Mouse (Mus musculus): ENCODE data around the gene Sfxn5.
A peak's percentile ranks its signal among the peaks of the same experiment; 100 is the strongest.

The Sfxn5 gene

GRCm38 (mm10) chr6:85286283-85287047 lies 46.8 kb downstream of the Sfxn5 start:
- no peak for DNase-seq

DNA sequence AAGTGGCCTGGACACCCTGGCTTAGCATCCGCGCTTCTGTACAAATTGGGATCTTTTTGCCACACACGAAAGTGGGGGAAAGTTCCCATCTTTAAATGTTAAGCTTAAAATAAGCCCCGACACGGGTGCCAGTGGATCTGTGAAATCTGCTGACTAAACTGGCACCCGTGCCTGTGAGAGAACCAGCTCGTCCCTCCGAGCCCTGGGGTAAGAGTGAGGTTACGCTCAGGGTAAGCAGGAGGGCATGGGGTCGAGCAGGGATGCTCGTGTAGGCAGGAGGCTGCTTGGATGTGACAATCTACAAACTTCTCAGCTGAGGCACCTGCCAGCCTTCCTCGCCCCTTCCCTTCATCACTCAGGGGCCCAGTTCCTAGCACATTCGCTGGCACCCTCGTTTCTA lies 52.4 kb downstream of the Sfxn5 start:
- DNase-seq = no peak

- DNase-seq = no peak
Measured at GRCm38 (mm10) chr6:85276571-85276970, 56.7 kb downstream of the Sfxn5 start.

- no peak for DNase-seq
Measured at GRCm38 (mm10) chr6:85272436-85272835, 60.8 kb downstream of the Sfxn5 start.

DNA sequence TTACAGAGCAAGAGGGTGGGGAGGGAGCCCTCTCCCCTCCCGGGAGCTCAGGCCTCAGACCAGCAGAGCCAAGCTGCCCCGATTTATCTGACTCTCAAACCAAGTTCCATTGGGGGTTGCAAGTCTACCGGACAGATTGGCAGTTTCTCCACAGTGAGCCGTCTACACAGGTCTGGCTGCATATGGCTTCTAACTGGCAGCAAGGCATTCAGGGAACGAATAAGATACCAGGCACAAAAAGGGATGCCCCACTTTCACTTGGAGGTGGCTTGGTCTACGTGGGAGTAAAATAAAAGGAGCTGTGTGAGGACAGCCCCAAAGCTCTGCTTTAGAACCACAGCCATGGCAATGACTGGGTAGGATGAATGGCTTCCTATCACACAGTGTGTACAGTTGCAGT lies 67.2 kb downstream of the Sfxn5 start:
- DNase-seq = no peak

DNA sequence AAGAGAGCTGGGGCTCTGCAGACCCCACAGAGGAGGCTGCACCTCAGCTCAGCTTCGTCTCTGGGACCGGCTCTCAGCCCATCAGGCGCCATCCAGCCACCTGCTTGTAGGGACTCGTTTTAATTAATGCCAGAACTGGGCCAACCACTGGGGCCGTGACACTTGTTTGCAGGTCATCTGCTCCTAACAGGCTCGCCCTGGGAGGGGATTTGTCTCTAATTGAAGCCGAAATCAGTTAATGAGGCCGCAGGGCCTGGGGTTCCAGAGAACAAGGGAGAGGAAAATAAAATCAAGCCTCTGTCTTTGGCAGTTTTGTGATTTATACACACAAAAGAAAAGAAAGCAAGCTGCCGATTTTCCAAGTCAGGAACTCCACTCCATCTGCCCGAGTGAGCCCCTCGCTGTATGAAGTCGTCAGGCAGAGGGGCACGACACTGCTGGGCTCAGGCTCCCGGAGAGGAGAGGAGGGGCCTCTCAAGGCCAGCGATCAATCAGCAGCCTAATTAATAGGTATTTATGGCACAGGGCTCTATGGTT lies 68.2 kb downstream of the Sfxn5 start:
- DNase-seq = no peak

GRCm38 (mm10) chr6:85262865-85263515 lies 70.2 kb downstream of the Sfxn5 start:
- DNase-seq = peak; percentile 29

DNA sequence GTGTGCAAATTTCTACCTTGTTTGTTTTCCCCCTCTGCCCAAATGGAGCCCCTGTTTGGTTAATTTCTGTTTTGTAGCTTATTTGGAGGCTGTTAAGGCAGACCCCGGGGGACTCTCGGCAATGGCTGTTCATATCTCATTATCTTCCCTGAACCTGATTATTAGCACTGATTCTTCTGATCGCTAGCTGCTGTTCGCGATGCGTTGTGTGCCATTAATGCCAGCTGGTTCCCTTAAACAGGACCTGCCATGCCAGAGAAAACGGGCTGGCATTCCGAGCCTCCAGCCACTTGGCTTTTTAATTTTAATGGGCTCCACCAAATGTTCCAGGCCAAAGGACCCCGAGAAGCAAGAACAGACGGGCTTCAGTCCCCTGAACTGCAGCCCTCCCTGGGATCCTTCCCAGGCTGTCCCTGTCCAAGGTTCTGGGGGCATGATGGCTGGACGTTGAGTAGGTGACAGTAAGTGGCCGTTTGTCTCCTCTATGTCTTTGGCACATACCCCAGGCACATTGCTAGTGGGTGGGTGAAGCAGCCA lies 74.1 kb downstream of the Sfxn5 start:
- DNase-seq = no peak

DNA sequence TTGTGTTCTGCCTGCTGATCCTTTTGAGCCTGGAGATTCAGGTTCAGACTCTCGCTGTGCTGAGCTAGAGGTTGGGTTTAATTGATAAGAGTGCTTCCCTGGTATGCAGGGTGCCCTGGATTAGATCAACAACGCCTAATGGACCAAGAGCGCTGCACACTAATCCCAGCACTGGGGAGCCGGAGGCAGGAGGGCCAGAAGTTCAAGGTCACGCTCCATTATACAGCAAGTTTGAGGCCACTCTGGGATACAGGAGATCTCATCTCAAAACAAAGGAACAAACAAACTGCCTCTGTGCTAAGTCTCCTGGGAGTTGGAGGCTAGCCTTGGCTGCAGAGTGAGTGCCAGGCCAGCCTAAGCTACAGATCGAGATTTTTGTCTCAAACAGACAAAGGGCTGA lies 77.6 kb downstream of the Sfxn5 start:
- DNase-seq = no peak

- no peak for DNase-seq
Measured at GRCm38 (mm10) chr6:85253994-85254541, 79.2 kb downstream of the Sfxn5 start.

- DNase-seq = no peak
Measured at GRCm38 (mm10) chr6:85253275-85253674, 79.9 kb downstream of the Sfxn5 start.

GRCm38 (mm10) chr6:85252251-85253058 lies 80.8 kb downstream of the Sfxn5 start:
- no peak for DNase-seq

DNA sequence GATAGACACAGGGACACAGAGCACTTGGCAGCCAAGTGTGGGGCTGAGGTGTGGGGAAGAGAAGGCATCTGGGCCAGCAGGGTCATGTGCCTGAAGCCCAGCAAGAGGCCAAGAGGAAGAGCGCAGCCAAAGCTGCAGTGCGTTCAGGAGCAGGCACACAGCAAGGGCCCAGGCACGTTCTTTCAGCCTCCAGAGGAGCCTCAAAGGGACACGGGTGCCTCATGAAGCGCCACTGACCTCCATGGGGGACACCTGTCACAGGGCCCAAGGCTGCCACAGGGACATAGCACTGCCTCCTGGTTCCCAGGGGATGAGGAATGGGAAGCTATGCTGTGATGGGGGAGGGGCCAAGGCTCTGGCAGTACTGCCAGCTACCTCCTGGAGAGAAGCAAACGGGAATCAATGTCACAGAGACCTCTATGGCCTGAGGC lies 82.4 kb downstream of the Sfxn5 start:
- peak; percentile 25 for DNase-seq

DNA sequence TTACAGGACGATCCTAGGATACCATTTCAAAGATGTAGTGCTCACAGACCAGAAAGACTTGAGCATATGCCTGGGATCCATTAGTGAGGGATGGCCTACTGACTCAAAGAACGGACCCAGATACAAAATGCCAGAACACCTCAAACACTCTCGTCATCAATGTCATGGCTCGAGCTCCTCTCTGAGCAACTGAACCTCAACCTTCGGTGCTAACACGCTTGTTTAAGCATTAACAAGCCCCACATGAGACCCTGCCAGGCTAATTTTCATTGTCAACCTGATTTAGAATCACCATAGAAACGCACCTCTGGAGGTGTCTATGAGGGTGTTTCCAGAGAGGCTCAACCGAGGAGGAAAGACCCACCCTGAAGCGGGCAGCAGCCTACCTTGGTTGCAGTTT lies 83.4 kb downstream of the Sfxn5 start:
- no peak for DNase-seq

- DNase-seq = peak; percentile 51
Measured at GRCm38 (mm10) chr6:85239044-85239489, 94.2 kb downstream of the Sfxn5 start.

DNA sequence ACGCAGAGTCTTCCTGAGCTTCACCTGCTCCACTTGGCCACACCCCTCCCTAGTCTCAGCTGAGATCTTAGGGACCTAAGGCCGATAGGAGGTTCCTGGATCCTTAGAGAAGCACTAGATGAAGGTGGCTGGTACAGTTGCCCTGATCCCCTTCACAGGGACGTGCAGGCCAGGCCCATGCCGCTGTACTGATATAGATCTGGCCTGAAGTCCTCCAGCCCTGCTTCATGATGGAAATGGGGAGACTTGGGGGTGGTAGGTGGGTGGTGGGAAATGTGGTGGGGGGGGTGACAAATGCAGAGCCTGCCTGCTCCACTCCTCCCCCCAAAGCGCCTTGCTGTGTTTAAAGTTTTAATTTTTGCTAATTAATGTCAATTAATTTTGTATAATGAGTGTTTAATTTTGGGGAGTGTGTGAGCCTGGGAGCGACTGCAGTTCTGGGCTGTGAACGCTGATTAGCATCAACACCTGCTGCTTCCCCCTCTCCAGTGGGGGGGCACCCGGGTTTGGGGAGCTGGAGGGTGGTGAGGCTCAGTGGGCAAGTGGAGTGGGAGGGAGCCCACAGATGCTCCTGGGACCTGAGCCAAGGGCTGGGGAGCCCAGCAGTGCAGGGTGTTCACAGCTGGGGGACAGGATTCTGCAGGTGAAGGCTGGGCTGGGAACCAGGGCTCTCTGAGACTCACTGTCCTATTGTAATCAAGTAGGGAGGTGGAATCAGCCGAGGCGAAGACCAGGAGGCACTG lies 95.5 kb downstream of the Sfxn5 start:
- DNase-seq = no peak

GRCm38 (mm10) chr6:85237001-85237400 lies 96.2 kb downstream of the Sfxn5 start:
- no peak for DNase-seq

DNA sequence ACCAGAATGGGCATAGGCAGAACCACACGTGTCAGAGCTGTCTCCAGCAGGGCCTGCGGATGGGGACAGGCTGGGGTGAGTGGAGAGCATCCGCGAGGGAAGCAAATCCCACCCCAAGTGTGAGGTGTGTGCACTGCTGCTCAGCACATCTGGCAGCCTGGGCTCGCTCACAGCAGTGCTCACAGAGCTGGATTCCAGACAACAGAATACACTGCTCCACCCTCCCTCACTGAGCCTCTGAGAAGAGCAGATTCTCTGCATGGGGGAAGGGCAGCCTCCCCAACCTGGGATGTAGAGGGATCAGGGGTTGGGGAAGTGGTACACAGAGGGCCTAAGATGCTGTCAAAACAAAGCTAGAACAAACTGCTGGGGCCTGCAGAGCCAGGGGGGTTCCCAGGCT lies 98.4 kb downstream of the Sfxn5 start:
- DNase-seq = no peak

DNA sequence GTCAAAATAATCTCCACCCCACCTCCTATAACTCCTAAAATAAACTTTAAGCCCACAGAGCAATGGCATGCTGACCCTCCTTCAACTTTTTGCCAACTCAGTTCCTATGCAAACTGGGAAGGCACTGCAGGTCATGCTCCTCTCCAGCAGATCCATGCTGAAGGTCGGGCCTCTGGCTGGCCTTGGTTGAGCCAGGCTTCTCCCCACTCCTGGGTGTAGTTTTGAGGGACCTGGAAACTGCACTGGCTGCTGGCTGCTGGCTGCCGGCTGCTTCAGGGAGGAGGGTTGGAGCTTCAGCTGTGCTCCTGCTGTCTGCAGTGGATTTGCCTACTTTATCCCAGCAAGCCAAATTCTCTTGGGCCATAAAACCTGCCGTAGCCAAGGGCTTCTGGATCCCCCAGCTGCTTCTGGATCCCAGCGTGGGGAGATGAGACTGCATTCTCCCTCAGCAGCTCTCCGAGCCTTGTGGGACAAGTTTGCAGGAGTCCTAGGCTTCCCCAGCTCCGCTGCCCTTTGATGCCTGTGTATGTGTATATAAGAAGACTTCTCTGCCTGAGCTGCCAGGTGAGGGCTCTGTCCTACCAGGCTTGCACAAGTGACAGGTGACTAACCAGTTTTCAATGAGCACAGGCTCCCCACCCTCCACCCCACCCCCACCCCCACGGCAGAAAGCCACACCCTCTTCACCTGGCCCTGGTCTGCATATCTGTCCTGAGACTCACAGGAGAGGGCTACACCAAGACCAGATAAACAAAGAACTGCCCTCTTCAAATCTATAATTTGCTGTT lies 100.2 kb downstream of the Sfxn5 start:
- no peak for DNase-seq

GRCm38 (mm10) chr6:85232045-85232444 lies 101.2 kb downstream of the Sfxn5 start:
- DNase-seq = no peak

DNA sequence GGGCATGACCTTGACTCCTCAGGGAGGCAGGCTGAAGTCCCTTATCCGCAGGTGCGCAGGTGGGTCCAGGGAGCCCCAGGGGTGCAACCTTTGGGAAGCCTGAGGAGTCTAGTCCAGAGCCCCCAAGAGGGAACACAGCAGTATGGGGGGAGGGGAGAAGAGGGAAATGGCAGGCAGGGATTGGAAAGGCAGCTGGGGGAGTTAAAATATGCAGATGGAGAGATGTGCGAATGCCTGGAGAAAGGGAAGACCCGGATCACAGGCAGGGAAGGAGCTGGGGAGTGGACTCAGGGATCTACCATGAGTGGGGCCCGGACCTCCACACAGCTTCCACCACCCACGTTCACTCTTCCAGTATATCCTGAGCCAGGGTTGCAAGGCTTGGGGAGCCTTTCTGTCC lies 101.8 kb downstream of the Sfxn5 start:
- DNase-seq = no peak
